Mouse (Mus musculus): ENCODE measurements around the gene Plk3. TPM values are rescaled to one million over a fixed set of nuclear protein-coding genes. Genes with fewer than 3 reads are reported as not detected.

The Plk3 gene
- polyA plus RNA-seq, 1 experiment from 2014 or later, result 1.8 TPM

GRCm38 (mm10) chr4:117096666-117097065 is 37.1 kb downstream of the Plk3 start:
- Histone ChIP-seq H3K9ac (0 out of 2 replicates have a peak overlapping the region, but pooled peaks have one; percentile 54), H3K4me3 (peak overlapping the region; percentile 60), H3K4me1 (replicated peaks) (peaks cover 18% of the 10 kb centered on the region), H3K9me3 (replicated peaks) (no peaks in the 10 kb centered on the region), H3K4me2 (peak overlapping the region; percentile 94), H3K36me3 (no peaks in the 10 kb centered on the region), H3K27ac (peak overlapping the region; percentile 67), H3K27me3 (0 out of 2 replicates have a peak, but pooled peaks cover 5% of the 10 kb centered on the region)
- ATAC-seq (replicated peaks; ENCODE audit: insufficient number of reproducible peaks, insufficient read depth, low FRiP score, low read depth), result no peak; the same call in 1 of the 2 replicates
- 10% methylated on average over 5 of the region's 5 CpGs for WGBS

- ATAC-seq (replicated peaks; ENCODE audit: insufficient number of reproducible peaks, insufficient read depth, low FRiP score, low read depth), result peak; percentile 71; the same call in 1 of the 2 replicates
- Histone ChIP-seq H3K4me2 (peak within 1 kb of the TSS; percentile 94), H3K27ac (peak within 1 kb of the TSS; percentile 67), H3K27me3 (0 out of 2 replicates have a peak, but pooled peaks cover 5% of the 10 kb centered on the region), H3K9ac (peak within 1 kb of the TSS; percentile 54), H3K9me3 (replicated peaks) (no peaks in the 10 kb centered on the region), H3K4me3 (peak within 1 kb of the TSS; percentile 60), H3K36me3 (no peaks in the 10 kb centered on the region), H3K4me1 (replicated peaks) (peaks cover 18% of the 10 kb centered on the region)
- 1% methylated on average over 49 of the region's 50 CpGs for WGBS
Measured at GRCm38 (mm10) chr4:117095551-117096452, 38.0 kb downstream of the Plk3 start, which contains the start of gene Ptch2. Gene Ptch2, plus strand, starts transcription at chr4:117096075.

GRCm38 (mm10) chr4:117094626-117095361 is 39.0 kb downstream of the Plk3 start:
- Histone ChIP-seq H3K4me2 (no peak overlapping the region), H3K27ac (no peak overlapping the region), H3K9me3 (replicated peaks) (no peaks in the 10 kb centered on the region), H3K9ac (no peak overlapping the region), H3K4me3 (no peak overlapping the region), H3K36me3 (no peaks in the 10 kb centered on the region), H3K27me3 (0 out of 2 replicates have a peak, but pooled peaks cover 5% of the 10 kb centered on the region), H3K4me1 (replicated peaks) (peaks cover 18% of the 10 kb centered on the region)
- WGBS, result 73% methylated on average over 3 of the region's 3 CpGs
- ATAC-seq (replicated peaks; ENCODE audit: insufficient number of reproducible peaks, insufficient read depth, low FRiP score, low read depth), result no peak

GRCm38 (mm10) chr4:117090586-117090985 is 43.2 kb downstream of the Plk3 start:
- Histone ChIP-seq H3K27me3 (0 out of 2 replicates have a peak, but pooled peaks cover 2% of the 10 kb centered on the region), H3K27ac (no peak overlapping the region), H3K9ac (no peak overlapping the region), H3K9me3 (replicated peaks) (no peaks in the 10 kb centered on the region), H3K4me2 (no peak overlapping the region), H3K4me1 (replicated peaks) (peaks cover under 1% of the 10 kb centered on the region), H3K4me3 (no peak overlapping the region), H3K36me3 (peaks cover 10% of the 10 kb centered on the region)
- no peak for ATAC-seq (replicated peaks; ENCODE audit: insufficient number of reproducible peaks, insufficient read depth, low FRiP score, low read depth)
- WGBS, result 80% methylated on average over 7 of the region's 7 CpGs

GRCm38 (mm10) chr4:117087948-117088640 is 45.7 kb downstream of the Plk3 start:
- H3K4me2 ChIP-seq, result no peak overlapping the region
- peaks cover 10% of the 10 kb centered on the region for H3K36me3 ChIP-seq
- H3K27me3 ChIP-seq, result no peaks in the 10 kb centered on the region
- no peak overlapping the region for H3K27ac ChIP-seq
- 76% methylated on average over 7 of the region's 7 CpGs for WGBS
- no peaks in the 10 kb centered on the region for H3K4me1 ChIP-seq (replicated peaks)
- ATAC-seq (replicated peaks; ENCODE audit: insufficient number of reproducible peaks, insufficient read depth, low FRiP score, low read depth), result no peak
- H3K9ac ChIP-seq, result no peak overlapping the region
- H3K9me3 ChIP-seq (replicated peaks), result no peaks in the 10 kb centered on the region
- H3K4me3 ChIP-seq, result no peak overlapping the region

Small RNAs within 50 kb of the gene (microRNA-seq; reads per million reads assigned to microRNA genes)
- not detected for gene Gm22398

Other genes with a start within 250 kb of the Plk3 start
- gene Urod, start 139.6 kb downstream of the Plk3 start, polyA plus RNA-seq (2015; fragmentation: Nextera tagmentation; extraction: Ambion mirVana), result 82.5 and 92.9 TPM in 2 replicates
- 5.5 and 8.3 TPM in 2 replicates for gene Hectd3, start 138.6 kb downstream of the Plk3 start, polyA plus RNA-seq (2015; fragmentation: Nextera tagmentation; extraction: Ambion mirVana)
- gene Eif2b3, start 114.6 kb downstream of the Plk3 start, polyA plus RNA-seq (2015; fragmentation: Nextera tagmentation; extraction: Ambion mirVana), result 19.8 and 24.6 TPM in 2 replicates
- gene Ptch2, start 37.9 kb downstream of the Plk3 start, polyA plus RNA-seq (2015; fragmentation: Nextera tagmentation; extraction: Ambion mirVana), result 1.6 and 3.1 TPM in 2 replicates
- 2.3 and 4.5 TPM in 2 replicates for gene Btbd19, start 8.2 kb downstream of the Plk3 start, polyA plus RNA-seq (2015; fragmentation: Nextera tagmentation; extraction: Ambion mirVana)
- gene Tctex1d4, start 7.2 kb downstream of the Plk3 start, polyA plus RNA-seq (2015; fragmentation: Nextera tagmentation; extraction: Ambion mirVana), result 0.24 TPM in 1 of 2 replicates, not detected in the other
- 538 and 545 TPM in 2 replicates for gene Rps8, start 22.3 kb upstream of the Plk3 start, polyA plus RNA-seq (2015; fragmentation: Nextera tagmentation; extraction: Ambion mirVana)
- 36.4 and 39.7 TPM in 2 replicates for gene Kif2c, start 48.7 kb upstream of the Plk3 start, polyA plus RNA-seq (2015; fragmentation: Nextera tagmentation; extraction: Ambion mirVana)
- gene Tmem53, start 118.0 kb upstream of the Plk3 start, polyA plus RNA-seq (2015; fragmentation: Nextera tagmentation; extraction: Ambion mirVana), result 31.1 and 34.5 TPM in 2 replicates
- 0.64 and 0.86 TPM in 2 replicates for gene Armh1, start 118.2 kb upstream of the Plk3 start, polyA plus RNA-seq (2015; fragmentation: Nextera tagmentation; extraction: Ambion mirVana)

Measured in heart, embryonic 15.5 days (tissue).